ENCODE assay signal across 16 mouse cellular contexts in genomic region chr1:41891730-41892129, GRCm38 (mm10).
DNase-seq lines count a peak whose midpoint lies in the region; ATAC-seq lines count a peak whose summit lies in the region.
"Had no signal": no experiment of that assay in that cellular context is flagged by ENCODE, and none has a peak within 500 bp of the region (broad histone marks: within the 10 kb centered on the region; RNA-seq: fewer than 3 reads in every experiment).

No protein-coding gene starts in this region.

- no peak overlapping the region for H3K9ac ChIP-seq in neural tube, embryonic 15.5 days (replicated peaks)
- H3K9ac ChIP-seq: heart, embryonic 13.5 days; liver, embryonic 12.5 days had no signal

- H3K4me2 ChIP-seq in neural tube, embryonic 15.5 days, result no peak overlapping the region
- H3K4me2 ChIP-seq: heart, embryonic 13.5 days; liver, embryonic 12.5 days had no signal

- H3K4me1 ChIP-seq in neural tube, embryonic 15.5 days, result peaks cover 9% of the 10 kb centered on the region; the same call in 1 of the 2 replicates
- H3K4me1 ChIP-seq: liver, embryonic 12.5 days had no signal

- no peak overlapping the region for H3K4me3 ChIP-seq in neural tube, embryonic 15.5 days (replicated peaks)
- H3K4me3 ChIP-seq: heart, embryonic 13.5 days; liver, embryonic 12.5 days had no signal

- peak; percentile 10 for DNase-seq in embryo, embryonic 10.5 days (ENCODE audit: low spot score)
- DNase-seq in embryo, embryonic 10 days (ENCODE audit: low spot score), result no peak
- peak; percentile 67 to 81 for DNase-seq in right cerebral cortex, postnatal 10 days (ENCODE audit: low spot score in 2 of 2)
- DNase-seq in right cerebral cortex, postnatal 25 days, result no peak
- peak; percentile 40 to 48 for DNase-seq in left cerebral cortex, postnatal 36 days (ENCODE audit: low spot score in 2 of 2)
- no peak for DNase-seq in heart, postnatal 36 days
- DNase-seq in gastrocnemius, adult 18-20 months (ENCODE audit: low spot score), result no peak
- DNase-seq: gastrocnemius, postnatal 10 days; kidney, postnatal 25 days; layer of hippocampus, postnatal 36 days; lung, postnatal 10 days; thymus, postnatal 36 days had no signal

- H3K9me3 ChIP-seq in neural tube, embryonic 15.5 days (replicated peaks), result no peaks in the 10 kb centered on the region
- H3K9me3 ChIP-seq: heart, embryonic 13.5 days; liver, embryonic 12.5 days had no signal

- intact Hi-C loops in left cerebral cortex, postnatal 36 days (cut with DNase I), result loop anchor here (2.0 to 5.0 kb wide), 4 partner anchors 81 to 821 kb away; no protein-coding TSS in a partner anchor
- intact Hi-C loops in heart, postnatal 36 days (cut with DNase I), result no loop called here

- no peaks in the 10 kb centered on the region for H3K36me3 ChIP-seq in neural tube, embryonic 15.5 days
- H3K36me3 ChIP-seq: heart, embryonic 13.5 days; liver, embryonic 12.5 days had no signal

- WGBS in neural tube, embryonic 15.5 days, result 61% methylated on average over 11 of the region's 11 CpGs

- no peaks in the 10 kb centered on the region for H3K27me3 ChIP-seq in neural tube, embryonic 15.5 days (replicated peaks)
- H3K27me3 ChIP-seq: heart, embryonic 13.5 days; liver, embryonic 12.5 days had no signal

- ATAC-seq in neural tube, embryonic 15.5 days (ENCODE audit: low FRiP score), result no peak
- ATAC-seq: liver, embryonic 12.5 days; Patski had no signal

- no peak overlapping the region for H3K27ac ChIP-seq in neural tube, embryonic 15.5 days (replicated peaks)
- H3K27ac ChIP-seq: liver, embryonic 12.5 days had no signal

Comparison
In these comparisons a context has a peak if more than half of its experiments do, and no peak if none do; other contexts are left out.
1. DNase-seq: peak in embryo, embryonic 10.5 days (single experiment), right cerebral cortex, postnatal 10 days (2 of 2) and left cerebral cortex, postnatal 36 days (2 of 2); none in embryo, embryonic 10 days (single experiment), right cerebral cortex, postnatal 25 days (single experiment), heart, postnatal 36 days (0 of 2) and gastrocnemius, adult 18-20 months (single experiment).